Mouse (Mus musculus) forebrain, embryonic 12.5 days (tissue): ENCODE measurements around the gene Mpst. TPM values are rescaled to one million over a fixed set of nuclear protein-coding genes. Genes with fewer than 3 reads are reported as not detected.
A peak's percentile ranks its signal among the peaks of the same experiment; 100 is the strongest.

Experiments
- ATAC-seq: fragments of 200-750 bp; cut with Nextera tagmentation; 2 replicates; pipeline ENCODE4 v1.8.0; 2017; ENCODE audit warnings: moderate TSS enrichment; ENCODE audit not compliant: low FRiP score
- H3K27ac ChIP-seq: fragments of 300-500 bp; sonication (generic); 2 replicates; pipeline ENCODE4 v1.5.1; 2016; ENCODE audit warnings: mild to moderate bottlenecking
- H3K27me3 ChIP-seq: fragments of 300-500 bp; sonication (generic); 2 replicates; pipeline ENCODE4 v1.6.1; 2016; ENCODE audit warnings: mild to moderate bottlenecking
- H3K36me3 ChIP-seq: fragments of 300-500 bp; sonication (generic); replicated peaks from 2 replicates; pipeline ENCODE4 v1.6.1; 2016; ENCODE audit warnings: mild to moderate bottlenecking
- H3K4me1 ChIP-seq: fragments of 300-500 bp; sonication (generic); 2 replicates; pipeline ENCODE4 v1.6.1; 2016
- H3K4me2 ChIP-seq: fragments of 300-500 bp; sonication (generic); 2 replicates; pipeline ENCODE4 v1.6.1; 2016; ENCODE audit warnings: mild to moderate bottlenecking, moderate library complexity
- H3K4me3 ChIP-seq: fragments of 300-500 bp; sonication (generic); replicated peaks from 2 replicates; pipeline ENCODE4 v1.5.1; 2016; ENCODE audit warnings: mild to moderate bottlenecking
- H3K9ac ChIP-seq: fragments of 300-500 bp; sonication (generic); 2 replicates; pipeline ENCODE4 v1.6.1; 2016; ENCODE audit warnings: mild to moderate bottlenecking
- H3K9me3 ChIP-seq: fragments of 300-500 bp; sonication (generic); 2 replicates; pipeline ENCODE4 v1.6.1; 2016
- WGBS: fragments of 180-500 bp; shearing (Covaris S2); methylation state at CpG from one replicate; pipeline ENCODE4 v1.1.7; 2016; 5-methylcytosine and 5-hydroxymethylcytosine counted together
- polyA plus RNA-seq: library from polyadenylated mRNA; unstranded; fragments of >200 nt; fragmentation: Nextera tagmentation; extraction: Ambion mirVana; gene quantifications from 2 replicates; pipeline ENCODE4 v1.2.1, GENCODE M21; 2016

The Mpst gene
- polyA plus RNA-seq, 1 experiment from 2014 or later: 2.8 TPM

DNA sequence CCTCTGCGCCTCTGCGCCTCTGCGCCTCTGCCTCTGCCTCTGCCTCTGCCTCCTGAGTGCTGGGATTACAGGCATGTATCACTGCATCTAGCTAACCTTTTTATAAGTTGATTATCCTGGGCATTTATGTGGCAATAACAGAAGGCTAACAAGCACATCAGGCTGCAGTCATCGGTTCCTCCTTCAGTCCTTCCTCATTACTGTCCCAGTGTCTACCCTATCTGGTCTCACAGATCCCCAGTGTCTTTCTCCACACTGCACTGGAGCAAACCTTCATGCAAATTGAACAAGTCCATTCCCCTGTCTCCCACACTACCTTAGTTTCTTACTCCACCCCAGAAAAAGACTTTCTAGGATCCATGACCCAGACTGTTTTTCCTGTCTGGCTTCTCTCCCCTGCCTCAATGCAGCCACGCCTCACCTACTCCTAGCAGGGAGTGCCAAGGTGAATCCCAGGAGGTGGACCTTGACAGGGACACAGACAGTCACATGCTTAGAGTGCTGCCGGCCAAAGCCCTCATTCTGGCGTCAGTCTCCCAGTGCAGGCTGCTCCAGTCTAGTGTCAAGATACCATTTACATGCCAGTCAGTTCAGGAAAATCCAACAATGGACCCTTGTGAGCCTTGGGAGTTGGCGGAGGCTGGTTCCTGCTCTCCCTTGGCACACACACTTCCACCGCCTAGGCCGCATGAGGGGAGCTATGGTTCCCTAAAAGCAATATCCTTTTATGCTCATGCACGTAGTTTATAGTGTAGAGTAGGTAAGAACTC, 22.6 kb upstream of the Mpst start:
- WGBS: 85% methylated on average over 11 of the region's 11 CpGs
- no peaks in the 10 kb centered on the region for H3K9me3 ChIP-seq
- H3K36me3 ChIP-seq: no peaks in the 10 kb centered on the region
- no peak for ATAC-seq
- H3K27ac ChIP-seq: no peak overlapping the region
- H3K9ac ChIP-seq: no peak overlapping the region
- H3K4me3 ChIP-seq: no peak overlapping the region
- H3K27me3 ChIP-seq: no peaks in the 10 kb centered on the region
- H3K4me2 ChIP-seq: no peak overlapping the region
- no peaks in the 10 kb centered on the region for H3K4me1 ChIP-seq

DNA sequence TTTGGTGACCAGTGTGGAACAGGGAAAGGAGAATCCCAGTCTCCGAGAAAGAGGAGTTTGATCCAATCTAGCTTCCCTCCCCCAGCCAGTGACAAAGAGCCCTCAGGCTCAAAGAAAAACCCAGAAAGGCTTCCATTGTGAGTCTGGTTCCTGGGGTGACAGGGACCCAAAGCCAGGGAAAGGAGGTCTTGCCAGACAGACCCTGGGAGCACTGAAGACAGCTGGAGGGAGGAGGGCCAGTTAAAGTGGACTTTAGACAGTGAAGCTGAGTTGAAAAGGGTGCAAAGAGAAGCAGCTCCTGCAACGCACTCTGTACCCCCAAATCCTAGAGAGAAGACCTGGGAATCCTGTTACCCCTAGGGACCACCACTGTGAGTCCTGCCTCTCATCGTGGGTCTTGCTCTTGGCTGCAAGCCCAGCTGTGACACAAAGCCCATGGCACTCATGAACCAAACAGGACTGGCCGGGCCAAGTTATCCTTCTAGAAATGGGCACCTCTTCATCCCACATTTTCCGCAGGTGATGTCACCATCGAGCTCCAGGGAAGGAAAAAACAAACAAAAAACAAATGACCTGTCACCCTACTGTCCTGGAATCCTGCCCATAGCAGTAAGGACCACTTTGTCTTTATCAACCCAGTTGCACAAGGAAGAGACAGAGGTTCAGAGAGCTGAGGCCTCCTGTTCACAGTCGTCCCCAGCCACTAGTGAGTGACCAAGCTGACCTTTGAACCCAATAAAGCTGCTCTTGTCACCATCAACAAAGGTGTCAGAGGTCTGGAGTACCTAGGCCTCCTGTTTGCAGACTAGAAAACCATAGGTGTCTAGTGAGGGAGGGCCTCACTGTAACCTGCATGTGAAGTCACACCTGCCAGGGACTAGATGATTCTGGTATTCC, 21.7 kb upstream of the Mpst start:
- WGBS: 79% methylated on average over 7 of the region's 7 CpGs

DNA sequence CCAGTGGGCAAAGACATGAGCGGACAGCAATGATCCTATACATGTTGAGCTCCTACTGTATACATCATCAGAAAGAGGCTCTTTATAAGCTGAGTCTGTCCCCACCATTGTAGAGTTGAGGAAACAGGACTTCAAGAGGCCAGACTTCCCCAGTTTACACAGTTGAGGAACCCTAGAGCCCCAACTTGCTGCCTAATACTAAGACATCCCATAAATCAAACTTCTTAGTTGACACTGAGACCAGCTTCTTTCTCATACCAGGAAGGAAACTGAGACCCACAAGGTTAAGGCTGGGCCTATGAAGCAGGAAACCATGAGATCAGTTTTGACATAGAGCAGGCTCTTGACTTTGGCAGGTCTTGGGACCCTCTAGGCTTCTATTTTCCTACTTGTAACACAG, 20.7 kb upstream of the Mpst start:
- no peak overlapping the region for H3K4me3 ChIP-seq
- no peaks in the 10 kb centered on the region for H3K36me3 ChIP-seq
- no peak overlapping the region for H3K9ac ChIP-seq
- no peak overlapping the region for H3K27ac ChIP-seq
- H3K9me3 ChIP-seq: no peaks in the 10 kb centered on the region
- 100% methylated on average over 1 of the region's 1 CpGs for WGBS
- H3K27me3 ChIP-seq: no peaks in the 10 kb centered on the region
- no peak for ATAC-seq
- no peaks in the 10 kb centered on the region for H3K4me1 ChIP-seq
- no peak overlapping the region for H3K4me2 ChIP-seq

More for the DNA sequence above, 21.7 kb upstream of the Mpst start:
- Histone ChIP-seq H3K9me3 (no peaks in the 10 kb centered on the region), H3K36me3 (no peaks in the 10 kb centered on the region), H3K9ac (no peak overlapping the region), H3K27ac (no peak overlapping the region), H3K4me3 (no peak overlapping the region), H3K27me3 (no peaks in the 10 kb centered on the region), H3K4me2 (no peak overlapping the region), H3K4me1 (no peaks in the 10 kb centered on the region)
- ATAC-seq: no peak

DNA sequence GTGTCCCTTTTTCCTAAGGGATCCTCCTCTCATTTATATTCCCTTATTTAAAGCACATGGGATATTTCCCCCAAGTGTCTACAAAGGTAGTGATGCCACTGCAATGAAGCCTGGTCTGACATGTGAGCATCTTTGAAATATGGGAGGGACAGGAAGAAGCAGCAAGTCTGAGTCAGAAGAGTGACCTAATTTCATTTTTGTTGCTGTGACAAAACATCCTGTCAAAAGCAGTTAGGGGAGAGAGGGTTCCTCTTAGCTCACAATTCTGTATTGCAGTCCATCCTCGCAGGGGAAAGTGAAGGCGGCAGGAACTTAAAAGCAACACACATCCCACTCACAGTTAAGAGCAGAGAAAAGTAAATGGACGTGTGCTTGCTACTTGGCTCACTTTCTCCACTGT, 15.4 kb upstream of the Mpst start:
- ATAC-seq: no peak
- Histone ChIP-seq H3K27me3 (no peaks in the 10 kb centered on the region), H3K9me3 (no peaks in the 10 kb centered on the region), H3K4me1 (no peaks in the 10 kb centered on the region), H3K4me3 (no peak overlapping the region), H3K36me3 (no peaks in the 10 kb centered on the region), H3K9ac (no peak overlapping the region), H3K27ac (no peak overlapping the region), H3K4me2 (no peak overlapping the region)
- WGBS: 87% methylated on average over 3 of the region's 3 CpGs

DNA sequence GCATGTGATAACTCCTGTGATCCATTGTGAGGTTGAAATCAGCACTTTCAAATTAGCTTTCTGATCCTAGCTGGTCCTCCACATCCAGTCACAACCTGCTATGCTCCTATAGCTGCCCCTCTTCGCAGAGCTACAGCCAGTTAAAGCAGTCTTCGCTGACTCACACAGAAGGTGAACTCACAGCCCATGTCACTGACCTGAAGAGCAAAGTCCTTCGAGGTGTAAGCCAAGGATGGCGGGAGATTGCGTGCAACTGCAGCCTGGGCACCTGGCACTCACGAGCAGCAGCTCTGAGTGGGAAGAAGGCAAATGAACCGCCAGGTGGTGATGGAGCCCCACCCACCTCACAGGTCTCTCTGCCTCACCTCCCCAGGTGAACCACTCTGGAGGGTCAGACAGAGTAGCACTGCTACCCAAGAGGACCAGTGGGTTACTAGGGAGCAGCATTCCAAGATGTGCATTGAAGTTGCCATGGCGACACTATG, 10.7 kb upstream of the Mpst start, which contains the start of gene Tex33:
Gene Tex33, minus strand, starts transcription at position 435 of the 485 bp plus-strand sequence.
- no peak within 1 kb of the TSS for H3K4me3 ChIP-seq
- no peaks in the 10 kb centered on the region for H3K9me3 ChIP-seq
- ATAC-seq: no peak
- WGBS: 84% methylated on average over 8 of the region's 8 CpGs
- H3K27ac ChIP-seq: no peak within 1 kb of the TSS
- H3K9ac ChIP-seq: no peak within 1 kb of the TSS
- H3K27me3 ChIP-seq: no peaks in the 10 kb centered on the region
- H3K4me1 ChIP-seq: no peaks in the 10 kb centered on the region
- no peaks in the 10 kb centered on the region for H3K36me3 ChIP-seq
- H3K4me2 ChIP-seq: no peak within 1 kb of the TSS

DNA sequence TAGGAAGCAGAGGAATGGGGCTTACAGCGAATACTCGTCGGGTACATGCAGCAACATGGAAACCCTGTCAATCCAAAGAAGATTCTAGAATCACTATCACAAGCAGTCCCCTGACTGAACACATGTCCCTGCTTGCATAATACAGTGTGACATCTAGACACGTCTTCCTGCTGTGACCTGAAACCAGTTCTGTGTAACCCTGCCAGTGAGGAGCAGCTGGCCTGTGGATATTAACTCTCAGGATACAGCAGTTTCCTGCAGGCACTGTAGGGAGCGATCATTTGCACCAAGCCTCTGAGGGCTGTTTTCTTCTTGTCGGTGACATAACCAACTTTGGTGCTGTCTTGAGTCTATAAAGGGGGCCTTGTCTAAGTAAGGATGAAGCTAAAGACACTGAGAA, 4.9 kb upstream of the Mpst start:
- Histone ChIP-seq H3K9me3 (no peaks in the 10 kb centered on the region), H3K4me2 (no peak overlapping the region), H3K4me1 (peaks cover 31% of the 10 kb centered on the region), H3K9ac (no peak overlapping the region), H3K36me3 (no peaks in the 10 kb centered on the region), H3K27me3 (no peaks in the 10 kb centered on the region), H3K27ac (no peak overlapping the region), H3K4me3 (no peak overlapping the region)
- ATAC-seq: no peak
- WGBS: 89% methylated on average over 6 of the region's 6 CpGs

DNA sequence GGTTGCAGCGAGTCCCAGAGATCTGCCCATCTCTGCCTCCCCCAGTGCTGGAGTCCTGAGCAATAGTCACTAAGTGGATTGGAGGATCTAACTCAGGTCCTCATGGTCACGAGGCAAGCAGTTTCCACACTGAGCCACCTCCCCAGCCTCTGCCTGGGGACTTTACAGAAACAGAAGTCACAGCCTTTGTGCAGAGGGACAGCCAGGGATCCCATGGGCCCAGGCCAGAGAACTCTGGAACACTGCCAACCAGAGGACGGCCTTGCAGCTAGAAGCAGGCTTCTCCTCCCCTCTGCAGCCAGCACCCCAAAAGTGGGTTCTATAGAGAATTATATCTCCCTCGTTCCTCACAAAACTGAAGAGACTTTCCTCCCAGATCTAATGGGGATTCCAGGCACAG, 4.3 kb upstream of the Mpst start:
- Histone ChIP-seq H3K36me3 (no peaks in the 10 kb centered on the region), H3K27me3 (no peaks in the 10 kb centered on the region), H3K27ac (no peak overlapping the region), H3K4me2 (no peak overlapping the region), H3K9me3 (no peaks in the 10 kb centered on the region), H3K9ac (no peak overlapping the region), H3K4me3 (no peak overlapping the region), H3K4me1 (peaks cover 33% of the 10 kb centered on the region)
- WGBS: 74% methylated on average over 4 of the region's 4 CpGs
- ATAC-seq: no peak

DNA sequence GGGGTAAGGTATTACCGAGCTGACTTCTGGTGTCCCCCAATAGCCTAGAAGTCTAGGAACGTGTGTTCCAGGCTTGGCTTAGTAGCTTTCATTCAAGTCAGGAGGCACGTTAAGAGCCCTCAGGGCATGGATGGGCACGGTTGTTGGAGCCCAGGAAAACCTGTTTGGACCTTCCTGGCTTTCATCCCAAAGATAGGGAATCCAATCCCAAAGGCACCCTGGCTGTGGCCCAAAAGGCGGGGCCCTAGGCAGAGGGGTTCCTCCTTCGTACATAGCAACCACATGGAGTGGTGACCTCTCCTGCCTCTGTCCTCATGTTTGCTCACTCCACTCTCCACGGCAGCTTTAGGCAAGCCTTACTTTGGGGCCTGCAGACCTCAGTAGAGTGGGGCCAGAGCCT, 3.8 kb upstream of the Mpst start:
- 85% methylated on average over 7 of the region's 7 CpGs for WGBS
- no peak overlapping the region for H3K4me2 ChIP-seq
- ATAC-seq: no peak
- H3K4me3 ChIP-seq: no peak overlapping the region
- H3K27me3 ChIP-seq: no peaks in the 10 kb centered on the region
- H3K36me3 ChIP-seq: no peaks in the 10 kb centered on the region
- no peak overlapping the region for H3K9ac ChIP-seq
- H3K9me3 ChIP-seq: no peaks in the 10 kb centered on the region
- H3K4me1 ChIP-seq: peaks cover 38% of the 10 kb centered on the region
- H3K27ac ChIP-seq: no peak overlapping the region

DNA sequence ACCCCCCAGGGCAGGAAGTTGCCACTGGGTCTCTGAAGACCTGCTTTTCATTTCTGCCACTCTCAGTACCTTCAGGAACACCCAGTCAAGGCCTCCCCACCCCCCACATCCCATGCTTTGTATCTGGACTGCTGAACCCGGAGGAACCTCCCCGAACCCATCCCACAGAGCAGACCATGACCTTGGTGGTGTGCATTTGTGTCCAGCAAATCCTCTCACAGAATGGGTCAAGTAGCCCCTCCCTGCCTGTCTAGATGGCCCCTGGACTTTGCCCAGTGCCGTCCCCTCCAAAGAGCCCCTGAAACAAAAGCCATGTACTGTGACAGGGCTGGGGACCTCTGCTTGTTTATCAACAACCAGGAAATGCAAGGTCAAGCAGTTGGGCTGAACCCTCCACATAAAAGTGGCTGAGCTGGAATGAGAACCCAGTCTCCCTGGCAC, 2.9 kb upstream of the Mpst start:
- peaks cover 42% of the 10 kb centered on the region for H3K4me1 ChIP-seq
- no peak overlapping the region for H3K4me2 ChIP-seq
- ATAC-seq: no peak
- no peak overlapping the region for H3K9ac ChIP-seq
- WGBS: 44% methylated on average over 3 of the region's 3 CpGs
- H3K36me3 ChIP-seq: no peaks in the 10 kb centered on the region
- no peak overlapping the region for H3K27ac ChIP-seq
- no peak overlapping the region for H3K4me3 ChIP-seq
- no peaks in the 10 kb centered on the region for H3K9me3 ChIP-seq
- peaks cover 5% of the 10 kb centered on the region for H3K27me3 ChIP-seq

DNA sequence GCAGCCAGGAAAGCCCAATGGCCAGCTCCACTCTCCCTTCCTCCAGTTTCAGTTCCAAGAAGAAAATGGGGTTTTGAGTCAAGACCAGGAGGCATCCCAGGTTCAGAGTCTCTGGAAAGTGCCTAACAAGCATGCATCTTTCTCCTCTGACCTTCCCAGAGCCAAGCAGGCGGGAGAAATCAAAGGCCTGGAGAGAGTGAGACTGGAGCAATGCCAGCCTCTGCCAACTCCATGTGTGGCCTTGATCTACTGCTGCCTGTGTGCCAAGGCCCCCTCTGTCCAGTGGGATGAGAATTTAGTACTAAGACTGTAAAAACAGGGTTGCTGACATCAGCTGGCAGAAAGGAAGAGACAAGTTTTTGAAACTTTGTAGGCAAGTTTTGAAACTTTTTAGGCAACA, 2.3 kb upstream of the Mpst start:
- 53% methylated on average over 1 of the region's 1 CpGs for WGBS
- no peak for ATAC-seq
- Histone ChIP-seq H3K27me3 (peaks cover 11% of the 10 kb centered on the region), H3K9me3 (no peaks in the 10 kb centered on the region), H3K4me1 (peaks cover 42% of the 10 kb centered on the region), H3K36me3 (no peaks in the 10 kb centered on the region), H3K27ac (no peak overlapping the region), H3K4me3 (no peak overlapping the region), H3K9ac (no peak overlapping the region), H3K4me2 (peak overlapping the region; percentile 15; the same call in 1 of the 2 replicates)

DNA sequence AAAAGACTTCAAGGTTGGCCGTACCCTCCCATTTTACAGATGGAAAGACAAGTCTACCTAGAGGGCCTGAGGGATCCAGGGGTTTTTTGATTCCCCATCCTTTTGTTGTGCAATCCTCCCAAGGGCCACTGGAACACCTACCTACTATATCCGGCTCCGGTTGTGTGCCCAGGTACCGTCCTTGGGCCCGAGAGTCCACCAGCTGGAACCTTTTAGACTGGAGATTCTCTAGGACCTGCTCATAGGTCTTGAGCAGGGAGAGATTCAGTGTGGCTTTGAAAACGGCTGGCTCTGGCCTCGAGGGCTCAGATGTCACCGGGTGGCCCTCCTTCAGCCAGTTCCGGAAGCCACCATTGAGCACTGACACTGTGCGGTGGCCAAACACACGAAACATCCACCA, 1.1 kb upstream of the Mpst start:
- peak overlapping the region; percentile 71; the same call in 1 of the 2 replicates for H3K9ac ChIP-seq
- no peaks in the 10 kb centered on the region for H3K36me3 ChIP-seq
- no peak overlapping the region for H3K27ac ChIP-seq
- 59% methylated on average over 11 of the region's 11 CpGs for WGBS
- ATAC-seq: no peak
- H3K27me3 ChIP-seq: peaks cover 23% of the 10 kb centered on the region
- peak overlapping the region; percentile 62 for H3K4me3 ChIP-seq
- H3K4me1 ChIP-seq: peaks cover 49% of the 10 kb centered on the region
- peak overlapping the region; percentile 89 for H3K4me2 ChIP-seq
- H3K9me3 ChIP-seq: no peaks in the 10 kb centered on the region

DNA sequence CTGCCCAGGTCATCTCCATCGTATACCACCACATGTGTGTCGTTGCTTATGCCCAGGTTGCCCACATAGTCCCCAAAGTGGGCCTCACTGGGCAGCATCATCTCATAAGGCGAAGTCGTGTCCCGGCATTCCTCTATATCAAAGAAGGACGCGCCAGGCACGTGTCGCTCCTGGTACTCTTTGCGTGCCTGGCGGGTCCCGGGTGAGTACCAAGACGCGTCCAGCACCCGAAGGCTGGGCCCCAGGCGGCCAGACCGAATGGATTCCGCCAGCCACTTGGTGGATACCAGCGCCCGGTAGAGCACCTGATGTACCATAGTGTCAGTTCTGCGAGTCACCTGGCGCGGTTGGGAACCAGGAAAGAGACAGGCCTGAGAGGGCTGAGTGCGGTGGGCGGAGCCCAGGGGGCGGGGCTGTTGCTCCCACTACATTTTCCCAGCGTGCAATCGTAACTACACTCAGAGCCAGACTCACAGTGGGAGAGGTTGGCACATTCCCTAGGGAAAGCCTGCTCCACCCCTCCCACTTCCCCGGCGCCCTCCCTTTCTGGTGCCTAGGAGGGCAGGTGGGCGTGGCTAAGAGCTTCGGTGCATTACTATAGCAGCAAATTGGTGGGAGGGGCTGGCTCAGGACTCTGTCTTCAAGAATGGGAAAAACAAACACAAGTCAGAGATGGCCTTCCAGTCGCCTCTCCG, 552 bp upstream of the Mpst start, which contains the start of gene Tst:
Gene Tst, minus strand, starts transcription at position 391 of the 695 bp plus-strand sequence.
- Histone ChIP-seq H3K36me3 (0 out of 2 replicates have a peak, but pooled peaks cover 1% of the 10 kb centered on the region), H3K27ac (peak within 1 kb of the TSS; percentile 97), H3K4me3 (peak within 1 kb of the TSS; percentile 62), H3K27me3 (peaks cover 28% of the 10 kb centered on the region), H3K9ac (peak within 1 kb of the TSS; percentile 71), H3K4me2 (peak within 1 kb of the TSS; percentile 89), H3K4me1 (peaks cover 54% of the 10 kb centered on the region), H3K9me3 (no peaks in the 10 kb centered on the region)
- WGBS: 1% methylated on average over 34 of the region's 34 CpGs
- peak; percentile 80 for ATAC-seq
